In genomic region chr9:57861951-57862471, GRCm38 (mm10) we compare ENCODE assay signal across 8 mouse cellular contexts. TPM values are rescaled to one million over a fixed set of nuclear protein-coding genes. Genes with fewer than 3 reads are reported as not detected.
DNase-seq lines count a peak whose midpoint lies in the region.
"Had no signal": no experiment of that assay in that cellular context is flagged by ENCODE, and none has a peak within 500 bp of the region (broad histone marks: within the 10 kb centered on the region; RNA-seq: fewer than 3 reads in every experiment).

No protein-coding gene starts in this region.

- H3K36me3 ChIP-seq in megakaryocyte, embryonic 14.5 days (replicated peaks; ENCODE audit: low read length): no peaks in the 10 kb centered on the region
- H3K36me3 ChIP-seq: liver, embryonic 15.5 days had no signal

- peak overlapping the region; percentile 71 for H3K4me3 ChIP-seq in megakaryocyte, embryonic 14.5 days (replicated peaks)
- H3K4me3 ChIP-seq: liver, embryonic 15.5 days had no signal

- intact Hi-C loops in gastrocnemius, postnatal 14 days (cut with DNase I; ENCODE audit: low total_unique reads): loop anchor here (5.0 to 10.0 kb wide), 2 partner anchors 73 to 135 kb away; no protein-coding TSS in a partner anchor

- no peaks in the 10 kb centered on the region for H3K27me3 ChIP-seq in megakaryocyte, embryonic 14.5 days (replicated peaks)

- peak; percentile 50 to 65 for DNase-seq in CD8-positive naive resting alpha-beta T cell, adult 2 months (ENCODE audit: low read depth in 2 of 2, low spot score in 2 of 2)
- peak; percentile 80 for DNase-seq in R1 (ENCODE audit: low read depth, low spot score)
- peak; percentile 65 to 74 for DNase-seq in cerebellum, postnatal 25 days
- peak; percentile 12 for DNase-seq in gastrocnemius, postnatal 14 days
- DNase-seq in layer of hippocampus, postnatal 10 days (ENCODE audit: low spot score in 2 of 2): peak; percentile 64 to 77
- DNase-seq in right cerebral cortex, postnatal 14 days: peak; percentile 46

- no peaks in the 10 kb centered on the region for H3K9me3 ChIP-seq in megakaryocyte, embryonic 14.5 days
- H3K9me3 ChIP-seq: liver, embryonic 15.5 days had no signal

- H3K4me1 ChIP-seq in megakaryocyte, embryonic 14.5 days: peaks cover 21% of the 10 kb centered on the region
- H3K4me1 ChIP-seq: liver, embryonic 15.5 days had no signal

RNA-seq across cellular contexts. Expression of gene Arid3b, which starts 25.4 kb away (rescaled TPM):
- total RNA-seq in gastrocnemius, postnatal 14 days (2021): 1 to 10 TPM; 1.2 to 2.0 TPM
- 10 to 100 TPM; 10.0 to 11.8 TPM for total RNA-seq in layer of hippocampus, postnatal 10 days (2021)
- polyA plus RNA-seq in megakaryocyte, embryonic 14.5 days (2012; ENCODE audit: insufficient read depth, low replicate concordance): 33.5 and 107 TPM in 2 replicates

RNA-seq across cellular contexts. Expression of gene Ubl7, which starts 48.8 kb away (rescaled TPM):
- 10 to 100 TPM; 52.3 to 55.3 TPM for total RNA-seq in gastrocnemius, postnatal 14 days (2021)
- total RNA-seq in layer of hippocampus, postnatal 10 days (2021): 10 to 100 TPM; 95.3 to 98.4 TPM
- polyA plus RNA-seq in megakaryocyte, embryonic 14.5 days (2012; ENCODE audit: insufficient read depth, low replicate concordance): 138 and 474 TPM in 2 replicates

Comparison
In these comparisons a context has a peak if more than half of its experiments do, and no peak if none do; other contexts are left out.
1. Peak in every context shown above with its lines: DNase-seq and H3K4me3 ChIP-seq.
2. DNase-seq: peak in every context shown above with its lines; median percentile 80 in R1; 70 in layer of hippocampus, postnatal 10 days; 70 in cerebellum, postnatal 25 days; 58 in CD8-positive naive resting alpha-beta T cell, adult 2 months; 46 in right cerebral cortex, postnatal 14 days; 12 in gastrocnemius, postnatal 14 days.